Mouse (Mus musculus) liver, embryonic 11.5 days (tissue): Measurements from ENCODE around the gene Acox1. TPM values are rescaled to one million over a fixed set of nuclear protein-coding genes. Genes with fewer than 3 reads are reported as not detected.

Experiments used
- ATAC-seq: fragments of 200-750 bp; cut with Nextera tagmentation; replicated peaks from 2 replicates; pipeline ENCODE4 v1.8.0; 2017; ENCODE audit warnings: moderate number of reproducible peaks, mild to moderate bottlenecking, moderate TSS enrichment, moderate library complexity; ENCODE audit not compliant: low FRiP score
- DNase-seq: peaks from one replicate; pipeline ENCODE4 v3.0.0-alpha.2; 2017; ENCODE audit warnings: low spot score
- H3K27ac ChIP-seq: fragments of 300-500 bp; sonication (generic); 2 replicates; pipeline ENCODE4 v1.5.1; 2014; ENCODE audit warnings: mild to moderate bottlenecking, low read depth, low read length, control low read depth
- H3K27me3 ChIP-seq: fragments of 300-500 bp; sonication (generic); replicated peaks from 2 replicates; pipeline ENCODE4 v1.6.1; 2014; ENCODE audit warnings: low read length, mixed read lengths; ENCODE audit not compliant: control insufficient read depth, insufficient read depth
- H3K36me3 ChIP-seq: fragments of 300-500 bp; sonication (generic); 2 replicates; pipeline ENCODE4 v1.6.1; 2014; ENCODE audit warnings: mild to moderate bottlenecking, low read length, moderate library complexity, mixed read lengths; ENCODE audit not compliant: control insufficient read depth, insufficient read depth
- H3K4me1 ChIP-seq: fragments of 300-500 bp; sonication (generic); replicated peaks from 2 replicates; pipeline ENCODE4 v1.6.1; 2014; ENCODE audit warnings: low read length, mixed read lengths; ENCODE audit not compliant: control insufficient read depth, insufficient read depth
- H3K4me2 ChIP-seq: fragments of 300-500 bp; sonication (generic); 2 replicates; pipeline ENCODE4 v1.6.1; 2014; ENCODE audit warnings: mild to moderate bottlenecking, control low read depth, moderate library complexity
- H3K4me3 ChIP-seq: fragments of 300-500 bp; sonication (generic); 2 replicates; pipeline ENCODE4 v1.5.1; 2014; ENCODE audit warnings: low read depth, low read length, control low read depth
- H3K9ac ChIP-seq: fragments of 300-500 bp; sonication (generic); 2 replicates; pipeline ENCODE4 v1.6.1; 2014; ENCODE audit warnings: low read depth, low read length, control low read depth
- H3K9me3 ChIP-seq: fragments of 300-500 bp; sonication (generic); 2 replicates; pipeline ENCODE4 v1.6.1; 2016; ENCODE audit warnings: low read length, inconsistent platforms, mixed read lengths; ENCODE audit not compliant: control insufficient read depth
- WGBS: fragments of 180-500 bp; shearing (Covaris S2); extraction: QIAGEN DNeasy Blood & Tissue Kit; methylation state at CpG from one replicate; pipeline ENCODE4 v1.1.7; 2014; 5-methylcytosine and 5-hydroxymethylcytosine counted together
- polyA plus RNA-seq: library from polyadenylated mRNA; unstranded; fragments of >200 nt; fragmentation: Nextera tagmentation; extraction: Ambion mirVana; gene quantifications from 2 replicates; pipeline ENCODE4 v1.2.1, GENCODE M21; 2014

Acox1 gene
- polyA plus RNA-seq, 1 experiment from 2014 or later = 23.6 TPM

- Histone ChIP-seq H3K4me3 (no peak overlapping the region), H3K9ac (no peak overlapping the region), H3K27me3 (peaks cover 32% of the 10 kb centered on the region), H3K9me3 (no peaks in the 10 kb centered on the region), H3K4me2 (no peak overlapping the region), H3K27ac (no peak overlapping the region), H3K36me3 (no peaks in the 10 kb centered on the region), H3K4me1 (no peaks in the 10 kb centered on the region)
- ATAC-seq (no peak), DNase-seq (no peak)
- WGBS = 40% methylated on average over 17 of the region's 17 CpGs
Observed at GRCm38 (mm10) chr11:116232427-116232826, 33.6 kb upstream of the Acox1 start.

GRCm38 (mm10) chr11:116228699-116229098 lies 29.9 kb upstream of the Acox1 start:
- H3K27ac ChIP-seq = no peak overlapping the region
- H3K9me3 ChIP-seq = no peaks in the 10 kb centered on the region
- H3K4me1 ChIP-seq = no peaks in the 10 kb centered on the region
- H3K36me3 ChIP-seq = no peaks in the 10 kb centered on the region
- H3K4me2 ChIP-seq = no peak overlapping the region
- peaks cover 31% of the 10 kb centered on the region for H3K27me3 ChIP-seq
- DNase-seq = no peak
- H3K4me3 ChIP-seq = no peak overlapping the region
- ATAC-seq = no peak
- no peak overlapping the region for H3K9ac ChIP-seq
- 75% methylated on average over 4 of the region's 4 CpGs for WGBS

- H3K9ac ChIP-seq = no peak overlapping the region
- 3% methylated on average over 2 of the region's 2 CpGs for WGBS
- H3K27me3 ChIP-seq = peaks cover 40% of the 10 kb centered on the region
- peaks cover 7% of the 10 kb centered on the region; the same call in 1 of the 2 replicates for H3K4me1 ChIP-seq
- DNase-seq (peak; percentile 80), ATAC-seq (no peak)
- no peak overlapping the region for H3K27ac ChIP-seq
- H3K36me3 ChIP-seq = no peaks in the 10 kb centered on the region
- no peaks in the 10 kb centered on the region for H3K9me3 ChIP-seq
- no peak overlapping the region for H3K4me3 ChIP-seq
- no peak overlapping the region for H3K4me2 ChIP-seq
Observed at GRCm38 (mm10) chr11:116226414-116226813, 27.6 kb upstream of the Acox1 start.

- no peaks in the 10 kb centered on the region for H3K9me3 ChIP-seq
- peak overlapping the region; percentile 31 for H3K4me3 ChIP-seq
- WGBS = 8% methylated on average over 23 of the region's 23 CpGs
- H3K4me2 ChIP-seq = peak overlapping the region; percentile 61
- ATAC-seq = no peak
- no peak overlapping the region for H3K9ac ChIP-seq
- peaks cover 47% of the 10 kb centered on the region for H3K27me3 ChIP-seq
- H3K4me1 ChIP-seq = peaks cover 22% of the 10 kb centered on the region
- H3K27ac ChIP-seq = no peak overlapping the region
- H3K36me3 ChIP-seq = no peaks in the 10 kb centered on the region
- no peak for DNase-seq
Observed at GRCm38 (mm10) chr11:116222740-116223059, 23.9 kb upstream of the Acox1 start.

- Histone ChIP-seq H3K27ac (no peak overlapping the region), H3K9ac (0 out of 2 replicates have a peak overlapping the region, but pooled peaks have one; percentile 18), H3K4me2 (peak overlapping the region; percentile 61), H3K27me3 (peaks cover 47% of the 10 kb centered on the region), H3K4me1 (peaks cover 22% of the 10 kb centered on the region), H3K9me3 (no peaks in the 10 kb centered on the region), H3K4me3 (peak overlapping the region; percentile 31), H3K36me3 (no peaks in the 10 kb centered on the region)
- no peak for ATAC-seq
- 9% methylated on average over 53 of the region's 53 CpGs for WGBS
- DNase-seq = no peak
Observed at GRCm38 (mm10) chr11:116221931-116222739, 23.3 kb upstream of the Acox1 start.

GRCm38 (mm10) chr11:116219885-116220284 lies 21.0 kb upstream of the Acox1 start:
- DNase-seq (peak; percentile 69), ATAC-seq (peak; percentile 36)
- Histone ChIP-seq H3K9ac (no peak overlapping the region), H3K36me3 (no peaks in the 10 kb centered on the region), H3K27ac (no peak overlapping the region), H3K9me3 (no peaks in the 10 kb centered on the region), H3K4me1 (peaks cover 22% of the 10 kb centered on the region), H3K27me3 (peaks cover 44% of the 10 kb centered on the region), H3K4me3 (no peak overlapping the region), H3K4me2 (no peak overlapping the region)
- 8% methylated on average over 4 of the region's 4 CpGs for WGBS

GRCm38 (mm10) chr11:116218737-116219400 lies 20.0 kb upstream of the Acox1 start:
- Histone ChIP-seq H3K4me3 (no peak overlapping the region), H3K27ac (no peak overlapping the region; the same call in 1 of the 2 replicates), H3K4me2 (no peak overlapping the region), H3K4me1 (peaks cover 22% of the 10 kb centered on the region), H3K27me3 (peaks cover 34% of the 10 kb centered on the region), H3K36me3 (no peaks in the 10 kb centered on the region), H3K9me3 (no peaks in the 10 kb centered on the region), H3K9ac (no peak overlapping the region)
- 55% methylated on average over 7 of the region's 7 CpGs for WGBS
- 0 out of 2 replicates have a peak, but pooled peaks have one; percentile 22 for ATAC-seq
- DNase-seq = no peak

GRCm38 (mm10) chr11:116218263-116218662 lies 19.4 kb upstream of the Acox1 start:
- 78% methylated on average over 2 of the region's 2 CpGs for WGBS
- Histone ChIP-seq H3K4me1 (peaks cover 22% of the 10 kb centered on the region), H3K27ac (no peak overlapping the region; the same call in 1 of the 2 replicates), H3K4me3 (no peak overlapping the region), H3K9me3 (no peaks in the 10 kb centered on the region), H3K4me2 (no peak overlapping the region), H3K27me3 (peaks cover 28% of the 10 kb centered on the region), H3K9ac (no peak overlapping the region), H3K36me3 (no peaks in the 10 kb centered on the region)
- ATAC-seq = no peak
- DNase-seq = no peak
